Mouse (Mus musculus) yolk sac, embryonic 10.5 days (tissue): ENCODE measurements around the gene Sacm1l.

ENCODE experiments used
- DNase-seq: peaks from one replicate; pipeline ENCODE4 v3.0.0-alpha.2; 2017; ENCODE audit warnings: low spot score

Sacm1l gene

DNA sequence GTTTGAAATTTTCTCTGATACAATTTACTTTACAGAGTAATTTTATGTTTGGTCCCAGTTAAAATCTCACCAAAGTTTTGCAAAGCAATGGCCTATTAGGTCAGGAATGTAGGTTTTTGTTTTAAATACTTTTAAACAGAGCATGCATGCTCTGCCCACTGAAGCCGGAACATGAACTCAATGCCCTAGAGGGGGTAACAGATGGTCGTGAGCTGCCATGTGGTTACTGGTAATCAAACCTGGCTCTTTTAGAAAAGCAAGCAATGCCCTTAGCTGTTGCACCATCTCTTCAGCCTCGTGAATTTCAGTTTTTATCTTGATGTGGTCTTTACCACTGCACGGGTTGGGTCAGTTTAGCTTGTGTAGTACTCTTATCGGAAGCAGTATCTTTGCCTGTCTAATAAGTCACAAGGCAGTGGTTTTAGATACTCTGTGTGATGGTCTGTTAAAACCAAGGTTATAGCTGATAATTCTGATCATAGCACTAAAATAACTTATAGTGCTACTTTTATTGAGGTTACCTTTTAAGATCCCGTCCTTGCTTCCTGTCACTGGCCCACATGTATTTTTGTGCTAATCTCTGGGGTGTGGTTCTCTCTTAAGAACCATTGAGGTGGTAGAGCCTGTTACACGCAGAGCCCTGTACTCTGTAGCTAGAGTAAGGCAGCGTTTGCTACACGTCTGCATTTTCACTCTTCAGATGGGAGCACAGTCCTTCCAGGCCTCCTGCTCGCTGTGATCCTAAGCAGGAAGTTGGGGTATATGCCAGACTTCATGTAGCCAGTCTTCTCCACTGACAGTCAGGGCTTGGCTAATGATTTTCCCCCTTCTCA lies 48.0 kb downstream of the Sacm1l start:
- no peak for DNase-seq

DNA sequence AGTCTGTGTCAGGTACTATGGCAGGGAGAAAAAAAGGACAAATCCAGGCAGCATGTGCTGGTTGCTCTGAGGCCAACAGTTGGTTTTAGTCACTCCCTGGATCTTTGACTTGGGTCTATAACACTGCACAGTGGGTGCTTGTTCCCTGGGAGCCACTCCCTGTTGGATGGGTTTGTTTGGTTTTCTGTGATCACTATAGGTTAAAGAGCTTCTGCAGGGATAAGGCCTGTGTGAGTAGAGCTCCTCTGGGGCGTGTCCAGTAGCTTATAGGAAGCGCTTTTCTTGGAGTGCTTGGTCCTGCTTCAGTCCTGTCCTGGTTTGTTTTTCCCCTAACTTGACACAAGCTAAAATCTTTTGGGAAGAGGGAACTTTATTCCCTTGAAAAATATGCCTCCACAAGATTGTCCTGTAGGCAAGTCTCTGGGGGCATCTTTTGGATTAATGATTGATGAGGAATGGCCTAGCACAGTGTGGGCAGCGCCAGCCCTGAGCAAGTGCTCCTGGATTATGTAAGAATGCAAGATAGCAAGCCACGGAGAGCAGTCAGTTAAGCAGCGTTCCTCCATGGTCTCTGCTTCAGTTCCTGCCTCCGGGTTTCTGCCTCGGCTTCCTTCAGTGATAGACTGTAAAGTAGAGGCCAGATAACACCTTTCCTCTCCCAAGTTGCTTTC lies 59.8 kb downstream of the Sacm1l start:
- peak; percentile 58 for DNase-seq

DNA sequence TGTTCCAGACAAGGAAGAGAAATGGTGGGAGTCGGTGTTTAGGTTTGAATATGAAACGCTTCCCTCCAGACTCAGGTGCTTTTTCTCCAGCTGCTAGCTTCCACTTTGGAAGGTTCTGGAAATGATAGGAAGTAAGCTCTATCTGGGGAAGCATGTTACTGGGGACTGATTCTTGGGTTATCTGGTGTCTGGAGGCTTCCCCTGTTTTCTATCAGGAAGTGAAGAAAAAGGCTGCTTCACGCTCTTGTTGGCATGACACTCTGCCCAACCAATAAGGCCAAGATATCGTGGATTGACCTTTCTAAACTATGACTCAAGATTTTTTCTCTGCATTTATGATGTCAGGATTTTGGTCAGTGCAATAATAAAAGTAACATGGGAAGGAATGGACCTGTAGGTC lies 65.6 kb downstream of the Sacm1l start:
- no peak for DNase-seq

DNA sequence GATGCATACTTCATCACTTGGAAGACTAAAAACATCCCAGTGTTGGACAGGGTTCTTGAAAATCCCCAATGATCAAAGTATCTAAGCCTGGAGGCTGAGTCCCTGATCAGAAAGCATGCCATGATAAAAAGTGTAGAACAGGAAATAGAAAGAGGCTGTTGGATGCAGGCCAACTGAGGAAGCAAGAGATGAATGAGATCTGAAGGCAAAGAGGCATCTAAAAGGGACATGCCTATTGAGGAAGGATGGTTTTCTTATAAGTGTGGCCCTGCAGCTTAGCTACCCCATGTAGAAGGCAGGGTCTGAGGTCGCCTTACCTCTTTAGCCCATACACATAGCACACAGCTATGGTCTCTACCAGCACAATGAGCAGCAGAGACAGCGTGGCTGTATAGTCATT lies 67.4 kb downstream of the Sacm1l start:
- no peak for DNase-seq

DNA sequence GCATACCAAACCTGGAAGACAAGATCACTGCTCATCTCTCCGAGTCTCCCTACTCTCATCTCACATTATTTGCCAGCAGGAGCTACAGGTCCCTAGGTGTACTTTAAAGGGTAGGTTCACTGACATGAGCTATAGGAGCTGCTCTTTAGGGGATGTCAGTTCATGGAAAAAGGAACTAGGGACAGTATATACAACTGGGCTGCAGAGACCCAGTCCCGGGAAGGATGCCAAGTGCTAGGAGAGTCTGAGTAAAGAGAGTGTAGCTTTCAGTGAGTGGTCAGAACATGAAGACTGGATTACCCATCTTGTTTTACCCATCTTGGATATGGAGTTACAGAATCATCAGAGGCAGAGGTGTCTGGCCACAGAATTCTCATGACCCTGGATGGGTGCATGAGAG lies 67.8 kb downstream of the Sacm1l start:
- no peak for DNase-seq

DNA sequence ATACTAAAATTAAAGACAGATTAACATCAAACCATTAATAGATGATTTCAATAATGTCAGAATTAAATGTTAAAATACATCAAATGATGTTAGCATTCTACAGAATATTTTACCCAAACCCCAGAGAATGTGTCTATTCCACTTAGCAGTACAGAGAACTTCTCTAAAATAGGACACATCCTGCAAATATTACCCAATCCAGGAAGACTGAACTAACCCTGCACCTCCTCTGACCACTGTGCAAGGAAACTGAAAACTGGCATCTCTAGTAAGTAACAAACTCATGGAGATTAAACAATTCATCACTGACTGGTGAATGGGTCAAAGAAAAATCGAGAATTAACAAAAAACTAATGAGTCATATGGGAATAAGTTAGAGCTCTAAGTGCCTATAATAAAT lies 72.0 kb downstream of the Sacm1l start:
- DNase-seq: no peak

DNA sequence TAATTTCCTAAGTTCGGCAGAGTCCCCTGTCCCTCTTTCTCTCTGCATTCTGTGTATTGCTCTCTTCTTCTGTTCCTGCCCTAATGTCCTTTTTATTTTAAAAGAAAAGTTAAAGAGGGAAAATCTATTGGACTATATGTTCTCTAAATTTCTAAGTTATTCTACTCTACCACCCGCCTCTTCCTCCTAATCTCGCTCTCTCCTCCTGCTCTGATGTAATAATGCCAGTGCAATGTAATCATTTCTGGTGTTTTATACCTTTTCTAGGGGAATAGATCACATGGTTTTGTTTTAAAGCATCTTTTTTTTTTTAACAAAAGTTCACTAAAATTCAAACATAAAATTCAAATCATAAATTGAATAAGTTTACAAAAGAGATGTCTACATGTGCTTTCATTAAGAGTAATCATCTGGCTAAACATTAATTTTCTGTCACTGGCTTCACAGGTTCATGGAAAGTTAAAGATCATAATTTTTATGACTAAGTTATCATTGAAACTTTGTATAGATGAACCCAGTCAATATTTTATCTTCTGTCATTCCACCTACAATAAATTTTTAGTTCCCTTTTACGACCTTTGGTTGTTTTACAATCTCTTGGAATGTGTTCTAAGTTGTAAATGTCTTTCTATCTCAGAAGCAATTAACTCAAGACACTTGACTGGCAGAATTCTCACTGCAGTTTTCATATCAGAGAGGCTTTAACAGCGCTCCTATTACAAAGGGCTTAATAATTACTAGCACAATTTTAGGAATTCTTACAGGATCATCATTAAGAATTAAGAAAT lies 90.9 kb downstream of the Sacm1l start:
- DNase-seq: no peak

DNA sequence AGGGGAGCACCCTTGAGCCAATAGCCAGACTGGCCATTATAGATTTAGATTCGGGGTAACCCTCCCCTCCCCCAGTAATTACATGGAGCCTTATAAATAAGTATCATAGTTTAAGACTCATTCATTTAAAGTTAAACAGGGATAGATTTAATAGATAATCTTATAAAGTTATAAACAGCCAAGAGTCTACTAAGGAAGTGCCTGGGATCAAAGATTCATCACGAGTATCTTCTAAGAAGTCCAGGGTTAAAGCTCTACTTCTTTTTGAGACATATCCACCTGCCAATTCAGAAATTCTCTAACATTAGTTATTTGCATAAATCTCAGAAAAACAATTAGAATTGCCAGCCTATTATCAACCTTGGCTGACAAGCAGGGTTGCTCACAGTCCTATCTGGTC lies 95.2 kb downstream of the Sacm1l start:
- no peak for DNase-seq

DNA sequence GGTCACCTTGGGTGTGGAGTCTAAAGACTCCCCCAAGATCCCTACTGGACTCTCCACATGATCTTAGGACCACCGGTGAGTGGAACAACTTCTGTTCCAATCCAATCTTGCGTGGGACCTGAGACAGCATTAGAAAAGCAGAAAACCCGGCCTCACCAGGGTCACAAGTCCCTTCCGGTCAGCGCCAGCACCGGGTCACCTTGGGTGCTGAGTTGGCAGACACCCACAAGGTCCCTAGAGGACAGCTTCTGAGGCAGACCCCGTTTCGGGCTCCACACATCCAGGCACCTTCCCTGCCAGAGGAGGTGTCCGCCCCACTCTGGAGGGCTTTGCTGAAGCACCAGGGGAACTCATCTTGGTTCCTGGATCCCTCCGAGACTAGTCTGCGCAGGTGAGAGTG lies 96.3 kb downstream of the Sacm1l start:
- no peak for DNase-seq

DNA sequence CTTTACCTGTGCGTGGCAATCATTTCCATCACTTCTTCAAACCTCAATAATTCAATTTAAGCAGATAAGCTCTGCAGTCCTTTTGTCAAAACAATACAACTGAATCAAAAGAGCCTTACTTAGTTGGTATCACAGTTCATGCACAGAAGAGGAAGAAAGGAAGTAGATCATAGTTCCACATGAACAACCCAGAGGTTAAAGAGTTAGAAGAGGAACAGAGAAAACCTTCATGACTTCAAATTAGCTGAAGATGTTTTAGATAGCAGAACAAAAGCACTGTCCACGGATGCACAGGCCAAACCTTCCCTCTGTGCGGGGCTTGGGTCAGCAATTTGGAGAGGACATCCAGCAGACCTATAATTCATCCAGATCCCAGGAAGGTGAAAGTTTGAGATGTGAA lies 102.1 kb downstream of the Sacm1l start:
- DNase-seq: no peak

DNA sequence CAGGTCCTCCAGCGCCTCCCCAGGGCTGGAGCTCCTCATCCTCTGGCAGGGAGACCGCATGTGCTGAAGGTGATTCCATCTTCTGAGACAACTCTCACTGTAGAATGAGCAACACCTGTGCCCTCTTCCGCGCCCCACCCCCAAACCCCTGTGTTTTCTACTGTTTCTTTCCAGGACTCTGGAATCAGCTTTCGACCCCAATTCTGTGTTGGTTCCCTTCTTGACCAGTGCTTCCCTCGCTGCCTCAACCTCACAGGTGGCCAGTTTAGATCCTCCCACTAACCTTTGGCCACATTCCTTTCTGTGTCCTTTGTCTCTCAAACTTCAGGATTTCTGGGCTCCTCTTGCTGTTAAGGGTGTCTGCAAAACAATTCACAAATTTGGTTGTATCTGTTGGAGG lies 102.7 kb downstream of the Sacm1l start, which contains the start of gene Slc6a20b:
Gene Slc6a20b, minus strand, starts transcription at position 285 of the 400 bp plus-strand sequence.
- DNase-seq: peak; percentile 13

DNA sequence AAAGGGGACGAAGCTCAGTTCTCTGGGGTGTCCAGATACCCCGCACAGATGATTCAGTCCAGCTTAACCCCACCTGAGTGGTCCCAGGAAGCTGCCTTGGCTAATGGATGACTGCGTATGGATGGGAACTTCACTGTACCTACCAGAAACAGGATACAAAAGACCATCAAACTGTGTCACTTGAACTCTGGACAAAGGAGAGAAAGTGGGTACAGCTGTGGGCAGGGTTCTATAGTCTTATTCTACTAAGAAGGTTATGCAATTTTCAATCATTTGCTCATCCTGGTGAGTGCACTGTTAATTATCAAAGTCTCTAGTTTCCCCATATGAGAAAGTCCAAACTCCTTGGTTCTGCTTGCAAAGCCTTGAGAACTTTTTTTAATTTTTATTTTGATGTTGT lies 103.4 kb downstream of the Sacm1l start:
- no peak for DNase-seq

DNA sequence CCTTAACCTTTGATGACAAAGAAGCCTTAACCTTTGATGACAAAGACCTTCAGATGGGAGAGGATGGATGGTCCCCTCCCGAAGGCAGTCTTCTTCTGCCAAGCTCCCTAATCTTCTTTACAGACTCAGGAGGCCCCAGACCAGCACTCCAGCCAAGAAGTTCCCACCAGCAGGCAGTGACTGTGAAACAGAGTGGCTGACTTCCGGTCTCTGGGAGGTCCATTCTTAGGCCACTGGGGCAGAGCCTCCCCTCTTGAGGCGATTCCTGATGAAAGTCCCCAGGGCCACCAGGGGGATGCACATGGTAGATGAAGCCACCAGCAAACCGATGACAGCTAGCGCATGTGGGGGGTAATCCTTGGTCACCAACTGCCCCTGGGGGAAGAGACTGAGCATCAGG lies 107.2 kb downstream of the Sacm1l start:
- no peak for DNase-seq

DNA sequence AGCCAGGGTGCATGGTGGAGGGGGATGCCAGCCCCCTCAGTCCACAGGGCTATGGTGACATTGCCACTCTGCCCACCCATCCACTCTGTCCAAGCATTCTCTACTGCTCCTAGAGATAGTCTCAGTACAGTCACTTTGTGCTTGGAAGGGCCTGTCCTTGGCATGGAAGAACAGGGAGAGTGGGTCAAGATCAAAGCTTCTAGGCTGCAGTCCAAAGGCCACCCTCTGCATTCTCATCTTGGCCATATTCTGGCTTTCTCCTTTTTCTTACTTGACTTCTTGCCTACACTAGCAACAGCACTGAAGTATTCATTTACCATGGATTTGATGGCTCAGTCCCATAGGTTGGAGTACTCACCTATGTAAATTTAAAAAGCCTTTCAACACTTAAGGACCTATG lies 108.7 kb downstream of the Sacm1l start:
- DNase-seq: no peak

DNA sequence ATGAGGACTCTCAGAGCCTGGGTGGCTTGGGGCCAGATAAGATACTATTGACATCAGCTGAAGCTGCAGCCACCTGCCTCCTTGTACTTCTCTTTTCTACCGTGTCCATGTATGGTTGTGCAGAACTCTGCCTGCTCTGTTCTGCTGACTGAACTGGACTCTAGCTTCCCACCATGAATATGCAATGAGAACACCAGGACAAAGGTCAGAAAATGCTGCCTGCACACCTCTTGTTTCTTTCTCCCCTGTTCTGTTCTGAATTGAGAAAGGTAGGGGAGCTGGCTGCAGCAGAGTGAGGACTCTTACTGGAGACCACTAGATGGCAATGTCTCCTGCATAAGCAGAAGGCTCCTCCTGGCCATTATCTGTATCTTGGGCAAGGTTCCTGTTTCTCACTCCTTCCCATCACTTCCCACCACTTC lies 109.1 kb downstream of the Sacm1l start:
- DNase-seq: no peak

DNA sequence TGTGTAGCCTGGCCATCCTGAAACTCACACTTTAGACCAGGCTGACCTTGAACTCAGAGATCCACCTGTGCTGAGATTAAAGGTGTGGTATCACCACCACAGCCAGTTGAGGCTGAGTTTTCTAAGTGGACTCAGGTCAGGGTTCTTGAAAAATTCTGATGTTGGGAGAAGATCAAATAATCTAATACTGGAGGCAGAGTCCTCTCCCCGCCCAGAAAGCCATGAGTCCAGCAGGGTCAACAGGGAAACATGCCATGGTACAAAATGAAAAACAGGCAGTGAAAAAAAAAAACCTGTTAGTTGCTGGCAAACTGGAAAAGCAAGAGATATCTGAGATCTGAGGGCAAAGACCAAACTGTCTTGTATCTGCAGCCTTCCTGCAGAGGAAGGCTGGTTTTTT lies 110.5 kb downstream of the Sacm1l start:
- no peak for DNase-seq
